Mouse (Mus musculus) myocyte (in vitro differentiated cells): ENCODE data around the gene Pgam2. TPM values are rescaled to one million over a fixed set of nuclear protein-coding genes. Genes with fewer than 3 reads are reported as not detected.

Source experiments
- H3K27me3 ChIP-seq: one replicate; pipeline ENCODE4 v1.6.1; 2011; ENCODE audit not compliant: control insufficient read depth, insufficient read depth, insufficient read length
- H3K36me3 ChIP-seq: one replicate; pipeline ENCODE4 v1.6.1; 2011; ENCODE audit not compliant: control insufficient read depth, insufficient read depth
- H3K4me2 ChIP-seq: one replicate; pipeline ENCODE4 v1.6.1; 2011; ENCODE audit warnings: low read depth, control low read depth
- H3K4me3 ChIP-seq: one replicate; pipeline ENCODE4 v1.5.1; 2011; ENCODE audit warnings: mild to moderate bottlenecking, control low read depth, moderate library complexity
- H3K79me2 ChIP-seq: one replicate; pipeline ENCODE4 v1.6.1; 2011; ENCODE audit not compliant: control insufficient read depth, insufficient read depth
- H3ac ChIP-seq: one replicate; pipeline ENCODE4 v1.6.1; 2011; ENCODE audit not compliant: control insufficient read depth, insufficient read length
- CEBPB ChIP-seq: IDR thresholded peaks from 2 replicates; pipeline ENCODE4 v1.6.1; 2011; ENCODE audit warnings: mild to moderate bottlenecking, moderate library complexity; ENCODE audit not compliant: poor library complexity, insufficient read depth, severe bottlenecking
- E2F4 ChIP-seq: IDR thresholded peaks from one replicate; pipeline ENCODE4 v1.6.1; 2011; ENCODE audit warnings: mild to moderate bottlenecking, control low read depth, moderate library complexity; ENCODE audit not compliant: insufficient read depth
- MAX ChIP-seq: IDR thresholded peaks from one replicate; pipeline ENCODE4 v1.6.1; 2011; ENCODE audit warnings: low read depth, mild to moderate bottlenecking, control low read depth
- MYOD1 ChIP-seq, 3 experiments: IDR thresholded peaks; one replicate each; pipeline ENCODE4 v1.6.1; 2011; ENCODE audit warnings: control low read depth in 2 of 3, low read depth in 2 of 3, mild to moderate bottlenecking in 2 of 3, moderate library complexity in 1 of 3; ENCODE audit not compliant: insufficient read length in 2 of 3, control insufficient read depth in 1 of 3
- MYOG ChIP-seq, 3 experiments: IDR thresholded peaks; one replicate each; pipeline ENCODE4 v1.6.1; 2011; ENCODE audit warnings: control low read depth in 2 of 3, low read depth in 2 of 3, mild to moderate bottlenecking in 2 of 3; ENCODE audit not compliant: insufficient read length in 2 of 3, control insufficient read depth in 1 of 3, insufficient read depth in 1 of 3
- POLR2A ChIP-seq: IDR thresholded peaks from one replicate; pipeline ENCODE4 v1.6.1; 2011; ENCODE audit warnings: low read depth, mild to moderate bottlenecking, control low read depth, moderate library complexity; ENCODE audit not compliant: insufficient read length
- POLR2AphosphoS2 ChIP-seq: IDR thresholded peaks from one replicate; pipeline ENCODE4 v1.6.1; 2011; ENCODE audit warnings: low read depth, control low read depth; ENCODE audit not compliant: insufficient read length
- REST ChIP-seq: IDR thresholded peaks from one replicate; pipeline ENCODE4 v1.6.1; 2011; ENCODE audit warnings: mild to moderate bottlenecking, control low read depth, moderate library complexity; ENCODE audit not compliant: insufficient read depth, insufficient read length
- SRF ChIP-seq: IDR thresholded peaks from one replicate; pipeline ENCODE4 v1.6.1; 2011; ENCODE audit warnings: low read depth; ENCODE audit not compliant: control insufficient read depth, insufficient read length
- TCF12 ChIP-seq: IDR thresholded peaks from one replicate; pipeline ENCODE4 v1.6.1; 2011; ENCODE audit warnings: mild to moderate bottlenecking, control low read depth; ENCODE audit not compliant: poor library complexity, insufficient read depth, severe bottlenecking
- TCF3 ChIP-seq: IDR thresholded peaks from one replicate; pipeline ENCODE4 v1.6.1; 2011; ENCODE audit warnings: low read depth, control low read depth; ENCODE audit not compliant: insufficient read length
- USF1 ChIP-seq: IDR thresholded peaks from one replicate; pipeline ENCODE4 v1.6.1; 2011; ENCODE audit warnings: low read depth, mild to moderate bottlenecking, control low read depth, moderate library complexity
- polyA plus RNA-seq: library from polyadenylated mRNA; unstranded; fragments of >200 nt; fragmentation: generic; extraction: Trizol; gene quantifications from one replicate; pipeline ENCODE4 v1.2.1, GENCODE M21; 2012; ENCODE audit warnings: missing spikeins

Pgam2 gene
- polyA plus RNA-seq, 1 experiment, result 349 TPM

DNA sequence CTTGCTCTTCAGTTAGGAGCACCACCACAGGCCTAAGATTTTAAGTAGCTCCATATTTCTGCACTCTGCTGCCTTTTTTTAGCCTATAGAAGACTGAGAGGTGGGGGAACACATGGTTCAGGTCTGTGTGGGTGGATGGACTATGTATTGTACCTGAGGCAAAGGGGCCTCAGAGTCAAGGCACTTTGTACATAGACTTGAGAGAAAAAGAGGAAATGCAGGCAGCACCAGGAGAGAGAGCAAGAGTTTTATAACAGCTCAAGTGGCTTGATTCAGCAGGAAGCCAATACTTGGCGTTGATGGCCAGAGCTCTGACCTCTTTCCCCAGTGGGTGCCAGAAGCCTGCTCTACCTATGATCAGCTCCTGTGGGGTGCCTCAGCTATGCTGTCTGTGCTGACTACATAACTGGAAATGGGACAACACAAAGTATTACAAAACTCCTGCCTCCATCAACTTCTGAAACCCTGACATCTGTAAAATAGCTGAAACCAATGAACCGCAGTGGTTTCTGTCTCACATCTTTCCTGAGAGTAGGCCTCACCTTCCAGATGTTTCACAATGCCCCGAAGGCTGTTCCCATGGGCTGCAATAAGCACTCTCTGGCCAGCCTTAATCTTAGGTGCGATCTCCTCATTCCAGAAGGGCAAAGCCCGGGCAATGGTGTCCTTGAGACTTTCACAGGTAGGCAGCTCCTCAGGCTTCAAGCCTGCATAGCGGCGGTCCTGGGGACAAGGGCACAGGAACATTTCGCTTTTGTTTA lies 896 bp downstream of the Pgam2 start:
- Histone ChIP-seq H3K27me3 (no peaks in the 10 kb centered on the region), H3K4me3 (peak overlapping the region; percentile 29), H3K79me2 (no peaks in the 10 kb centered on the region), H3K36me3 (peaks cover 6% of the 10 kb centered on the region), H3K4me2 (peak overlapping the region; percentile 60), H3ac (no peak overlapping the region)
- no peak for TF ChIP-seq SRF
- no peak for TF ChIP-seq POLR2A
- TF ChIP-seq REST, result no peak
- no peak for TF ChIP-seq E2F4
- peak; percentile 80 for TF ChIP-seq POLR2AphosphoS2

DNA sequence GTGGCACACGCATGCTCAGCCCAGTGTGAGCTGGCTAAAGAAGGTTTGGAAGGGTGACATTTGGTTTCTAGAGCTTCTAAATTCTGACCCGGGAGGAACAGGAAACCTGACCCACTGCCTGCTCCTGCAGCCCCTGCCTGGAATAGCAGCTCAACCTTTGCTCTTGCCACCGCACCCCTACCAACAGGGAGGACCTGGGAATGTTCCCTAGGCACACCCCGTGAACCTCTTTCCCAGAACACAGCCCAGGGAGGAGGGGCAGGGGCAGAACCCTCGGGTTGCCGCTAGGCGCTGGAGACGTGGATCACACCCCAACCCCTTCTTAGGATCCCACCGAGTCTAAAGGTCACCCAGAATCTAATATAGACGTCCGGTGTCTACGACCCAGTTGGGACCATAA lies 1.5 kb downstream of the Pgam2 start:
- H3ac ChIP-seq, result no peak overlapping the region
- peaks cover 10% of the 10 kb centered on the region for H3K36me3 ChIP-seq
- no peaks in the 10 kb centered on the region for H3K79me2 ChIP-seq
- peak overlapping the region; percentile 29 for H3K4me3 ChIP-seq
- no peak for TF ChIP-seq MAX
- TF ChIP-seq TCF12, result no peak
- TF ChIP-seq POLR2AphosphoS2, result peak; percentile 60
- no peak for TF ChIP-seq TCF3
- no peak for TF ChIP-seq MYOG (IDR thresholded peaks at IDR 0.05; ENCODE audit: control insufficient read depth in 1 of 3, insufficient read depth in 1 of 3, insufficient read length in 2 of 3, low read depth in 2 of 3)
- no peak for TF ChIP-seq USF1
- H3K27me3 ChIP-seq, result no peaks in the 10 kb centered on the region
- H3K4me2 ChIP-seq, result peak overlapping the region; percentile 60

DNA sequence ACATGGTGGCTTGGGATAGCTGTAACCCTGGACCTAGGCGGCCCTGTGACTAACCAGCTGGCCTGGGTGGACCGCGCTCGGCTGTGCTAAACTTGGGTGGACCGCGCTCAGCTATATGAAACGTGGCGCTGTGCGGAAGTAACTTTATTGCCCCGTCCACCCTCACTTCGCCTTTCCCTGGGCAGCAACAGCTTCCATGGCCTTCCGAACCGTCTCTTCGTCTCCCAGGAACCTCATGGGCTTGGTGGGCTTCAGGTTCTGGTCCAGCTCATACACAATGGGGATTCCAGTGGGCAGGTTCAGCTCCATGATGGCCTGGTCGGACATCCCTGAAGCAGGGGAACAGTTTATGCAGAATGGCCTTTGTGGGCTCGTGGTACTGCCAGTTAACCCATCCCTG lies 2.0 kb downstream of the Pgam2 start:
- no peak for TF ChIP-seq USF1
- TF ChIP-seq POLR2A, result peak; percentile 19
- H3K4me3 ChIP-seq, result peak overlapping the region; percentile 29
- H3K4me2 ChIP-seq, result peak overlapping the region; percentile 60
- no peaks in the 10 kb centered on the region for H3K27me3 ChIP-seq
- H3ac ChIP-seq, result no peak overlapping the region
- H3K79me2 ChIP-seq, result no peaks in the 10 kb centered on the region
- peaks cover 15% of the 10 kb centered on the region for H3K36me3 ChIP-seq

DNA sequence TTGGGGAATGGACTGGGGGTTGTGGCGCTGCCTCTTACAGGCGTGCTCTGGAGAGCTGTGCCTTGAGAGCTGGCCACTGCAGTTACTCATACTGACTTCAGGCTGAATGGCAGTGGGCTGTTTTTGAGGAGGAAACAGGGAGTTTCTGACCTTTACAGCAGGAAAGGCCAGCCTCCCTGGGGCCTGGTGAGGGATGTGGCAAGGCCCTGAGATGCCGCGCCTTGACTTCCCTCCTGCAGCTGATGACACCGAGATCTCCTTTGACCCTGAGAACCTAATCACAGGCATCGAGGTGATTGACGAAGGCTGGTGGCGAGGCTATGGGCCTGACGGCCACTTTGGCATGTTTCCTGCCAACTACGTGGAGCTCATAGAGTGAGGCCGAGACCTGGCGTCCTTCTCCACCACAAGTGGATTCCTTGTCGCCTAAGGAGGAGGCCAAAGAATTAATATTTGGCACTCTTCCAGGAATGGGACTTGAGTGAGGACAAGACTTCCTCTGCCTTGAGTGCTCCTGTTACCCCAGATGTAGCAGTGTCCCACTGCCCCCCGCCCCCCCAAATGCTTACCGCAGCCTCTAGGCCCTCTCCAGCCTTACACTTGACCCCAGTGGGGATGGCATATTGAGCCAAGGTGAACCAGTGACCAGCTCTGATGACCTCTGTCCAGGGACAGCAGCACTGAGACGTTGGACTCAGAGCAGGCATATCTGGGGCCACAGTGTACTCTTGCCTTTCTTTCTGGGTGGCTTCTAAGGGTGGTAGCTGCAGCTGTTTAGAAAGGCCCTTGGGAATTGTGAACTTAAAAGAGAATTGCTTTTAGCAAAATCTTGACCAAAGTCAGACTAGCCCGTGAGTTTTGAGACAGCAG lies 3.7 kb downstream of the Pgam2 start:
- H3K36me3 ChIP-seq, result peaks cover 17% of the 10 kb centered on the region
- no peak overlapping the region for H3K4me3 ChIP-seq
- no peak overlapping the region for H3K4me2 ChIP-seq
- TF ChIP-seq POLR2AphosphoS2 (peak; percentile 7), TCF12 (no peak), TCF3 (no peak), MYOG (IDR thresholded peaks at IDR 0.05; ENCODE audit: control insufficient read depth in 1 of 3, insufficient read depth in 1 of 3, insufficient read length in 2 of 3, low read depth in 2 of 3) (no peak), POLR2A (peak; percentile 9)
- H3K27me3 ChIP-seq, result no peaks in the 10 kb centered on the region
- no peaks in the 10 kb centered on the region for H3K79me2 ChIP-seq
- H3ac ChIP-seq, result no peak overlapping the region

DNA sequence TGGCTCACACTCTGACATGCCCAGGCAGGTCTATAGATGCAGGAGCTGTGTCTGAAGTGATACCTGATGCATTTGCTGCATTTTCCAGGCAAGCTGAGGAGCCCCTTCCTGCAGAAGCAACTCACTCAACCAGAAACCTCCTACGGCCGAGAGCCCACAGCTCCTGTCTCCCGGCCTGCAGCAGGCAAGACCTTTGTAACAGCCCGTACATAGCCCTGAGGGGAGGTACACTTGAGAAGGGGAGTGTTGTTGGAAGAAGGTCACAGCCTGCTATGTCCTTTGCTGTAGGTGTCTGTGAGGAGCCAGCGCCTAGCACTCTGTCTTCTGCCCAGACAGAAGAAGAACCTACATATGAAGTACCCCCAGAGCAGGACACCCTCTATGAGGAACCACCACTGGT lies 5.6 kb downstream of the Pgam2 start:
- Histone ChIP-seq H3K36me3 (peaks cover 20% of the 10 kb centered on the region), H3ac (no peak overlapping the region), H3K4me3 (no peak overlapping the region), H3K4me2 (no peak overlapping the region), H3K79me2 (no peaks in the 10 kb centered on the region), H3K27me3 (no peaks in the 10 kb centered on the region)
- TF ChIP-seq E2F4 (no peak), REST (no peak), POLR2A (no peak), MYOG (IDR thresholded peaks at IDR 0.05; ENCODE audit: control insufficient read depth in 1 of 3, insufficient read depth in 1 of 3, insufficient read length in 2 of 3, low read depth in 2 of 3) (no peak), TCF3 (no peak), MYOD1 (IDR thresholded peaks at IDR 0.05; ENCODE audit: control insufficient read depth in 1 of 3, insufficient read length in 2 of 3, low read depth in 2 of 3) (no peak), TCF12 (no peak), CEBPB (no peak), SRF (no peak), POLR2AphosphoS2 (no peak), MAX (no peak), USF1 (no peak)
